Mouse (Mus musculus) forebrain, embryonic 13.5 days (tissue): Measurements from ENCODE around the gene Mesp2. TPM values are rescaled to one million over a fixed set of nuclear protein-coding genes. Genes with fewer than 3 reads are reported as not detected.

Experiments
- ATAC-seq: fragments of 200-750 bp; cut with Nextera tagmentation; 2 replicates; pipeline ENCODE4 v1.8.0; 2017
- H3K27ac ChIP-seq: fragments of 300-500 bp; sonication (generic); 2 replicates; pipeline ENCODE4 v1.5.1; 2015; ENCODE audit warnings: inconsistent platforms, mild to moderate bottlenecking, moderate library complexity
- H3K27me3 ChIP-seq: fragments of 300-500 bp; sonication (generic); 2 replicates; pipeline ENCODE4 v1.6.1; 2015; ENCODE audit warnings: mild to moderate bottlenecking, inconsistent platforms
- H3K36me3 ChIP-seq: fragments of 300-500 bp; sonication (generic); 2 replicates; pipeline ENCODE4 v1.6.1; 2015; ENCODE audit warnings: mild to moderate bottlenecking, inconsistent platforms; ENCODE audit not compliant: poor library complexity, severe bottlenecking
- H3K4me1 ChIP-seq: fragments of 300-500 bp; sonication (generic); 2 replicates; pipeline ENCODE4 v1.6.1; 2015; ENCODE audit warnings: inconsistent platforms
- H3K4me2 ChIP-seq: fragments of 300-500 bp; sonication (generic); 2 replicates; pipeline ENCODE4 v1.6.1; 2015; ENCODE audit warnings: inconsistent platforms, mild to moderate bottlenecking, moderate library complexity
- H3K4me3 ChIP-seq: fragments of 300-500 bp; sonication (generic); 2 replicates; pipeline ENCODE4 v1.5.1; 2015; ENCODE audit warnings: mild to moderate bottlenecking, inconsistent platforms
- H3K9ac ChIP-seq: fragments of 300-500 bp; sonication (generic); 2 replicates; pipeline ENCODE4 v1.6.1; 2015; ENCODE audit warnings: mild to moderate bottlenecking, inconsistent platforms
- H3K9me3 ChIP-seq: fragments of 300-500 bp; sonication (generic); replicated peaks from 2 replicates; pipeline ENCODE4 v1.6.1; 2016; ENCODE audit warnings: inconsistent platforms
- WGBS: fragments of 180-500 bp; shearing (Covaris S2); methylation state at CpG from one replicate; pipeline ENCODE4 v1.1.7; 2015; 5-methylcytosine and 5-hydroxymethylcytosine counted together
- polyA plus RNA-seq: library from polyadenylated mRNA; unstranded; fragments of >200 nt; fragmentation: Nextera tagmentation; extraction: Ambion mirVana; gene quantifications from 2 replicates; pipeline ENCODE4 v1.2.1, GENCODE M21; 2015

The Mesp2 gene
- polyA plus RNA-seq, 1 experiment from 2014 or later, result 0.90 TPM

GRCm38 (mm10) chr7:79847456-79848451, 37.2 kb downstream of the Mesp2 start:
- WGBS, result 9% methylated on average over 52 of the region's 53 CpGs

GRCm38 (mm10) chr7:79856305-79856704, 45.8 kb downstream of the Mesp2 start:
- H3K4me2 ChIP-seq, result no peak overlapping the region
- WGBS, result 89% methylated on average over 4 of the region's 4 CpGs
- H3K4me1 ChIP-seq, result no peaks in the 10 kb centered on the region
- H3K27ac ChIP-seq, result no peak overlapping the region
- H3K9ac ChIP-seq, result no peak overlapping the region
- H3K9me3 ChIP-seq, result no peaks in the 10 kb centered on the region
- no peaks in the 10 kb centered on the region for H3K27me3 ChIP-seq
- H3K36me3 ChIP-seq, result no peaks in the 10 kb centered on the region
- no peak overlapping the region for H3K4me3 ChIP-seq
- ATAC-seq, result no peak

More at GRCm38 (mm10) chr7:79847456-79848451, 37.2 kb downstream of the Mesp2 start:
- peaks cover 7% of the 10 kb centered on the region for H3K4me1 ChIP-seq
- peak overlapping the region; percentile 59 for H3K4me2 ChIP-seq
- H3K9ac ChIP-seq, result peak overlapping the region; percentile 34
- no peaks in the 10 kb centered on the region for H3K36me3 ChIP-seq
- H3K27me3 ChIP-seq, result peaks cover 17% of the 10 kb centered on the region
- no peaks in the 10 kb centered on the region for H3K9me3 ChIP-seq
- peak overlapping the region; percentile 35 for H3K4me3 ChIP-seq
- ATAC-seq, result peak; percentile 36; the same call in 1 of the 2 replicates
- no peak overlapping the region for H3K27ac ChIP-seq

GRCm38 (mm10) chr7:79858202-79858934, 47.8 kb downstream of the Mesp2 start:
- no peaks in the 10 kb centered on the region for H3K36me3 ChIP-seq
- 77% methylated on average over 11 of the region's 11 CpGs for WGBS
- H3K4me2 ChIP-seq, result no peak overlapping the region
- no peaks in the 10 kb centered on the region for H3K4me1 ChIP-seq
- H3K9ac ChIP-seq, result no peak overlapping the region
- H3K27ac ChIP-seq, result no peak overlapping the region
- no peaks in the 10 kb centered on the region for H3K27me3 ChIP-seq
- H3K9me3 ChIP-seq, result no peaks in the 10 kb centered on the region
- no peak overlapping the region for H3K4me3 ChIP-seq
- ATAC-seq, result no peak

GRCm38 (mm10) chr7:79858956-79859630, 48.6 kb downstream of the Mesp2 start:
- no peak overlapping the region for H3K9ac ChIP-seq
- no peaks in the 10 kb centered on the region for H3K4me1 ChIP-seq
- H3K27ac ChIP-seq, result no peak overlapping the region
- no peak overlapping the region for H3K4me3 ChIP-seq
- ATAC-seq, result no peak
- 76% methylated on average over 9 of the region's 9 CpGs for WGBS
- H3K27me3 ChIP-seq, result no peaks in the 10 kb centered on the region
- no peak overlapping the region for H3K4me2 ChIP-seq
- no peaks in the 10 kb centered on the region for H3K9me3 ChIP-seq
- H3K36me3 ChIP-seq, result no peaks in the 10 kb centered on the region

GRCm38 (mm10) chr7:79860811-79861210, 50.3 kb downstream of the Mesp2 start, which contains the start of gene Anpep:
Gene Anpep (minus strand): TSS chr7:79861059.
- Histone ChIP-seq H3K4me1 (no peaks in the 10 kb centered on the region), H3K27me3 (no peaks in the 10 kb centered on the region), H3K4me2 (no peak within 1 kb of the TSS), H3K27ac (no peak within 1 kb of the TSS), H3K9ac (no peak within 1 kb of the TSS), H3K4me3 (no peak within 1 kb of the TSS), H3K36me3 (no peaks in the 10 kb centered on the region), H3K9me3 (no peaks in the 10 kb centered on the region)
- 83% methylated on average over 9 of the region's 9 CpGs for WGBS
- no peak for ATAC-seq

GRCm38 (mm10) chr7:79861794-79862193, 51.3 kb downstream of the Mesp2 start:
- Histone ChIP-seq H3K4me1 (peaks cover 4% of the 10 kb centered on the region), H3K4me3 (no peak overlapping the region), H3K27ac (no peak overlapping the region), H3K9ac (no peak overlapping the region), H3K36me3 (no peaks in the 10 kb centered on the region), H3K4me2 (no peak overlapping the region), H3K27me3 (no peaks in the 10 kb centered on the region), H3K9me3 (no peaks in the 10 kb centered on the region)
- no peak for ATAC-seq
- WGBS, result 90% methylated on average over 8 of the region's 8 CpGs

Other genes with a start within 250 kb of the Mesp2 start
- gene Rhcg, start 193.1 kb upstream of the Mesp2 start, polyA plus RNA-seq, result 6.2 and 7.5 TPM in 2 replicates
- gene Ticrr, start 150.5 kb upstream of the Mesp2 start, polyA plus RNA-seq, result 7.6 and 8.1 TPM in 2 replicates
- 3.0 and 3.5 TPM in 2 replicates for gene Kif7, start 95.0 kb upstream of the Mesp2 start, polyA plus RNA-seq
- 0.21 TPM in 1 of 2 replicates, not detected in the other for gene Plin1, start 77.8 kb upstream of the Mesp2 start, polyA plus RNA-seq
- 12.7 and 14.2 TPM in 2 replicates for gene Pex11a, start 67.6 kb upstream of the Mesp2 start, polyA plus RNA-seq
- 0.39 and 0.64 TPM in 2 replicates for gene Wdr93, start 67.6 kb upstream of the Mesp2 start, polyA plus RNA-seq
- not detected in 2 replicates for gene Mesp1, start 16.9 kb upstream of the Mesp2 start, polyA plus RNA-seq
- 0.99 and 1.9 TPM in 2 replicates for gene Anpep, start 50.3 kb downstream of the Mesp2 start, polyA plus RNA-seq
- gene Ap3s2, start 109.9 kb downstream of the Mesp2 start, polyA plus RNA-seq, result 46.2 and 46.3 TPM in 2 replicates
- 16.5 and 16.8 TPM in 2 replicates for gene Arpin, start 124.6 kb downstream of the Mesp2 start, polyA plus RNA-seq
- gene Zfp710, start 214.1 kb downstream of the Mesp2 start, polyA plus RNA-seq, result 20.6 and 23.1 TPM in 2 replicates